Mouse (Mus musculus) adipocyte (in vitro differentiated cells): Measurements from ENCODE around the gene Man2a2.
"Not testable (repeated sequence)": the region's sequence is repeated elsewhere in the genome, so short reads cannot be mapped to it uniquely, and the experiment has no call there.

Experiments
- DNase-seq: peaks from one replicate; pipeline ENCODE4 v3.0.0-alpha.2; 2016; ENCODE audit warnings: low spot score

Man2a2 gene

GRCm38 (mm10) chr7:80334848-80335247, 36.3 kb downstream of the Man2a2 start:
- DNase-seq = no peak

GRCm38 (mm10) chr7:80331433-80331832, 39.7 kb downstream of the Man2a2 start:
- DNase-seq = no peak

- DNase-seq = no peak
These were observed 40.9 kb downstream of the Man2a2 start for GRCm38 (mm10) chr7:80330278-80330677.

- DNase-seq = no peak
These were observed 45.1 kb downstream of the Man2a2 start for GRCm38 (mm10) chr7:80326076-80326475.

DNA sequence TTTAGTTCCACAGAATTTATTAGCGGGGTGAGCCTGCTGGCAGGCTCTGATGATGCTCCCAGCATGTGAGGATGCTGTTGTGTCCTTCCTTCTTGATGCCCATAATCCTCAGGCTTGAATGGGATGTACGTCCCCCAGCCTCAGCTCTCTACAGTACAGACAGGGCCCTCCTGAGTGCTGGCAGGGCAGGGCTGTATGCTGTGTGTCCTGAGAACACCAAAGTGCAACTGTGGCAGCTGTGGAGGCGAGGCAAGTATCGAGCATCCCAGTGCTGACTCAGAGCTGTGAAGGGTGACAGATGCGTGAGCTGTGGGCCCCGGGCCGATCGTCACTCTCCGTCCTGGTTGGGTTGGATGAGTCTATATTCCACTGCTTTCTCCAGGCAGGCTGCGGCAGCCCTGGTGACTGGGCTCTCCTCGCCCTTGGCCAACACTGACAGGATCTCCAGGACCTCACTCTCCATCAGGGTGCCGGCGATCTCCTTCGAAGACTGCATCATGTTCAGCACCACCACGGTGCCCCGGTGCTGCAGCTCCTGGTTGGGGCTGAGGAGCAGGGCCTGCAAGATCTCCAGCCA, 45.8 kb downstream of the Man2a2 start:
- no peak for DNase-seq

DNA sequence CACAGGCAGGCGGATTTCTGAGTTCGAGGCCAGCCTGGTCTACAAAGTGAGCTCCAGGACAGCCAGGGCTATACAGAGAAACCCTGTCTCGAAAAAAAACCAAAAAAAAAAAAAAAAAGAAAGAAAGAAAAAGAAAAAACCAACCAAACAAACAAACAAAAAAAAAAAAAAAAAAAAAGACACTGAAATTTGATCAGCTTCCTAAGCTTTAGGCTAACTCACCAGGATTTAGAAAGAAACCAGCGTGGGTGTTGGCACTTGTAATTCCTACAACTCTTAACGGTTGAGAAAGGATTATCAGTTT, 46.4 kb downstream of the Man2a2 start:
- not testable (repeated sequence) for DNase-seq

DNA sequence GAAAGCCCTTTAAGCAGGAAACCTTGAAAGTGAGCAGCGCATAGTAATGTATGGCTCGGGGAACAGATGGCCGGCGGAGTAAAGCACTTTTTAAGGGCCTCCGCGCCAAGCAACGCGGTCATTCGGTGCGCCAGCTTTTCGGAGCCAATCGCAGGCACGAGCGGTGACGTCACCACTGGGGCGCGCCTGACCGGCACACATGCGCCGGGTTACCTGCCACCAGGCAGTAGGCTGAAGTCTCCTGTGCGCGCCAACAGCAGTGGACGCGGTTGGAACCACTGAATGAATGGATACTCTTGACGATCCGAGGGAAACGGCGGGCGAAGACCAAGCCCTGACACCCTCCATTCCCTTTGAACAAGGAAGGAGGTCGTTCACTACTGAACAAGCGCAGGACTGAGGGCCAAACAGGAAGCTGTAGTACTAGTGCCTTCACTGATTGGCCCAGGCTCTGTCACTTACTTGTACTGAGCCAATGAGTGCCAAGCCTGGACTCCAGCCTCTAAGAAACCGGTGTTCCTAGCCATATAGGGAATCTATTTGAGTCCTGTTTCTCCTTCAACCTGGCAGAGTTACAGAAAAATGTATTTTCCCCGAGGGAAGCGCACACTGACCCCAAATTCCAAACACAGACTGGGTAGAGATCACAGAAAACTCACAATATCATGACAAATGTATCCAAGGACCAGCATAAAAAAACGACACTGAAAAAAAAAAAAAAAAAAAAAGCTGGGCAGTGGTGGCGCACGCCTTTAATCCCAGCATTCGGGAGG, 46.9 kb downstream of the Man2a2 start, which contains the start of gene Rccd1:
Rccd1 (minus strand) TSS at position 412 of the 773 bp plus-strand sequence.
- peak; percentile 95 for DNase-seq

DNA sequence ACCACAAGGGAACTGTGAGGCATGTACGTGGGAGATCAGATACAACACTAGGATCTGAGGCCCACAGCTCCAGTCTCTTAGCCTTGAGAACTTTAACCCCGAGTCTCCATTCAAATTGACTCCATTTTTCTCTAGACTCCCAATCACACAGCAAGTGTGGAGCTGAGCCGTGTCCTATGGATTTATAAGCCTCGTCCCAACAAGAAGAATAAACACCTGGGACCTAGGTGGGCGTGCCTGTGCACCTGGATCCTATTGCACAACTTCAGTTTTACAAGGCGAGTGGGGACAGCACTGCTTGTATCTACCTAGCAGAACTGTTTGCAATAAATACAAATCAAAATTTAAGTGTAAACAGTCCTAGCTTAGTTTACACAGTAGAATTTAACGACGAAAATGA, 47.8 kb downstream of the Man2a2 start:
- no peak for DNase-seq

- DNase-seq = no peak
These were observed 51.2 kb downstream of the Man2a2 start for GRCm38 (mm10) chr7:80319846-80320496.

GRCm38 (mm10) chr7:80318670-80319069, 52.5 kb downstream of the Man2a2 start:
- no peak for DNase-seq

- DNase-seq = no peak
These were observed 53.6 kb downstream of the Man2a2 start for GRCm38 (mm10) chr7:80317439-80318115.

DNA sequence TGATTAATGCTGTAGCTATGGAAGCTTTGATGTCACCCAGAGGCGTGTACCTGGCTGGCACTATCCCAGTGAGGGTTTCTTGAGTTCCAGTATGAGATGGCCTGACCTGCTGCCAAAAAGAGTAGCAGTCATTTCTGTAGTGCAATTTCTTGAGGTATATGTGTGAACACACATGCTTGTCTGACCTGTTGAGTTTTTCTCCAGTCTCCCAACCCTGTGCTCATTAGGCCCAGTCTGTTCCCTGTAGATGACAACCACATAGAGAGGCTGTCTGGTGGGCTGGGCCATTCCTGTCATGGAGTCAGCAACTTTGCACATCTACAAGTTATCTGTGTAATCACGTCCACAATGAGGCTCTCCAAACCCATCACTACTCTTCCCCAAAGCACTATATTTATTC, 55.4 kb downstream of the Man2a2 start:
- no peak for DNase-seq

- no peak for DNase-seq
These were observed 60.4 kb downstream of the Man2a2 start for GRCm38 (mm10) chr7:80310771-80311170.

GRCm38 (mm10) chr7:80307766-80308165, 63.4 kb downstream of the Man2a2 start:
- no peak for DNase-seq

DNA sequence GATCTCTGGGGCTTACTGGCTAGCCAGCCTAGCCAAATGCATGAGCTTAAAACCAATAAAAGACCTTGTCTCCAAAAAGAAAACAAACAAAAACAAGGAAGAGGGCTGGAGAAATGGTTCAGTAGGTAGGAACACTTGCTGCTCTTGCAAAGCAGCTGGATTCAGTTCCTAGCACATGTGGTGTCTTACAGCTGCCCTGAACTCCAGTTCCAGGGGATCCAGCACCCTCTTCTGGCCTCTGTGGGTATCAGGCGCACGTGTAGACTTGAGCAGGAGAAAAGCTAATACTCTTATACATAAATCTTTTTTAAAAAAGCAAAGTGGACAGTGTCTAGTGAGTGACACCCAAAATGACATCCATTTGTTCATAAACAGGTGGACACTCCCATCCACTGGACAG, 69.7 kb downstream of the Man2a2 start:
- no peak for DNase-seq

DNA sequence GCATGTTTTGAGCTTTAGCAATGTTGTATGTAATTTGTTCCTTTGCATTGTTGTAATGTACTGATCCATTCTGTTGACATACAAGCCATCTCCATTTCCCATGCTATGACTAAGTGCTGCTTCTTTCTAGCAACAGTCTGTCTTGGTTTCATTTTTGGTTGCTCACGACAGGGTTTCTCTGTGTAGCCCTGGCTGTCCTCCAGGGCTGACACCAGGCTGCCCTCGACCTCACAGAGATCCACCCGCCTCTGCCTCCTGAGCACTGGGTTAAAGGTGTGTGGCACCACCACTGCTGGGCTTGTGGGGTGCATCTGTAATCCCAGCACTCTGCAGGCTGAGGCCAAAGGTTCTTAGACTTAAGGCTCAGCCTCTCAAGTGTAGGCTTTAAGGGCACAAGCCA, 71.6 kb downstream of the Man2a2 start:
- DNase-seq = peak; percentile 12
